Mouse (Mus musculus) frontal cortex, postnatal 36 days (tissue): Measurements from ENCODE around the gene Dctpp1.
A peak's percentile ranks its signal among the peaks of the same experiment; 100 is the strongest.

ENCODE experiments used
- DNase-seq, 2 experiments: peaks; one replicate each; pipeline ENCODE4 v3.0.0; 2022; ENCODE audit warnings: low spot score in 2 of 2

Dctpp1 gene

GRCm38 (mm10) chr7:127260309-127261111 is at the start of gene Dctpp1:
Gene Dctpp1, minus strand, starts transcription at chr7:127260709.
- DNase-seq = peak; percentile 96 to 99

GRCm38 (mm10) chr7:127309951-127310350 is 49.4 kb upstream of the Dctpp1 start:
- DNase-seq = no peak

- peak; percentile 41 to 74 for DNase-seq
Measured at GRCm38 (mm10) chr7:127308887-127309286, 48.4 kb upstream of the Dctpp1 start.

- no peak for DNase-seq
Measured at GRCm38 (mm10) chr7:127308431-127308830, 47.9 kb upstream of the Dctpp1 start.

GRCm38 (mm10) chr7:127297586-127298193 is 37.2 kb upstream of the Dctpp1 start:
- no peak for DNase-seq

GRCm38 (mm10) chr7:127296786-127297555 is 36.5 kb upstream of the Dctpp1 start:
- no peak for DNase-seq

- no peak for DNase-seq
Measured at GRCm38 (mm10) chr7:127296098-127296497, 35.6 kb upstream of the Dctpp1 start, which contains the start of gene Itgal. Gene Itgal, plus strand, starts transcription at chr7:127296260.

GRCm38 (mm10) chr7:127290142-127290541 is 29.6 kb upstream of the Dctpp1 start:
- DNase-seq = no peak

GRCm38 (mm10) chr7:127289306-127289705 is 28.8 kb upstream of the Dctpp1 start:
- DNase-seq = no peak

GRCm38 (mm10) chr7:127287940-127288339 is 27.4 kb upstream of the Dctpp1 start:
- no peak for DNase-seq

GRCm38 (mm10) chr7:127285154-127285553 is 24.6 kb upstream of the Dctpp1 start:
- no peak for DNase-seq

- DNase-seq = no peak
Measured at GRCm38 (mm10) chr7:127282190-127282589, 21.7 kb upstream of the Dctpp1 start.

GRCm38 (mm10) chr7:127281114-127281513 is 20.6 kb upstream of the Dctpp1 start:
- no peak for DNase-seq

GRCm38 (mm10) chr7:127280092-127280491 is 19.6 kb upstream of the Dctpp1 start:
- DNase-seq = no peak

- no peak for DNase-seq
Measured at GRCm38 (mm10) chr7:127278311-127278710, 17.8 kb upstream of the Dctpp1 start.

GRCm38 (mm10) chr7:127276519-127276961 is 16.0 kb upstream of the Dctpp1 start:
- no peak for DNase-seq

- DNase-seq = peak; percentile 94 to 98
Measured at GRCm38 (mm10) chr7:127273925-127274789, 13.6 kb upstream of the Dctpp1 start, which contains the start of gene Sephs2. Gene Sephs2, minus strand, starts transcription at chr7:127274055.

- DNase-seq = no peak
Measured at GRCm38 (mm10) chr7:127273118-127273923, 12.8 kb upstream of the Dctpp1 start.

GRCm38 (mm10) chr7:127272566-127272965 is 12.1 kb upstream of the Dctpp1 start:
- no peak for DNase-seq

- no peak for DNase-seq
Measured at GRCm38 (mm10) chr7:127271093-127271492, 10.6 kb upstream of the Dctpp1 start.
